Mouse (Mus musculus) c-Kit-negative CD71-positive TER-119-positive erythroid progenitor cells, embryonic 14.5 days (primary cell): ENCODE results near the gene Dnase1l2.

Source experiments
- DNase-seq: peaks from one replicate; pipeline ENCODE4 v3.0.0-alpha.2; 2013; ENCODE audit warnings: low read depth, low spot score

Dnase1l2 gene

GRCm38 (mm10) chr17:24442632-24443155, at the start of gene Dnase1l2:
Gene Dnase1l2 (minus strand): TSS chr17:24443105.
- DNase-seq = no peak

- DNase-seq = no peak
These were observed 47.5 kb upstream of the Dnase1l2 start for GRCm38 (mm10) chr17:24490399-24490798.

- no peak for DNase-seq
These were observed 46.5 kb upstream of the Dnase1l2 start for GRCm38 (mm10) chr17:24489265-24490030.

- no peak for DNase-seq
These were observed 45.9 kb upstream of the Dnase1l2 start for GRCm38 (mm10) chr17:24488662-24489264.

GRCm38 (mm10) chr17:24488186-24488661, 45.3 kb upstream of the Dnase1l2 start, which contains the start of gene Caskin1:
Gene Caskin1 (plus strand): TSS chr17:24488601.
- no peak for DNase-seq

- no peak for DNase-seq
These were observed 42.4 kb upstream of the Dnase1l2 start for GRCm38 (mm10) chr17:24485090-24485860.

- DNase-seq = no peak
These were observed 40.6 kb upstream of the Dnase1l2 start for GRCm38 (mm10) chr17:24483495-24483894.

- DNase-seq = no peak
These were observed 38.3 kb upstream of the Dnase1l2 start for GRCm38 (mm10) chr17:24481027-24481815.

GRCm38 (mm10) chr17:24480201-24480826, 37.4 kb upstream of the Dnase1l2 start:
- DNase-seq = no peak

GRCm38 (mm10) chr17:24479431-24479830, 36.5 kb upstream of the Dnase1l2 start:
- DNase-seq = no peak

GRCm38 (mm10) chr17:24478663-24479380, 35.9 kb upstream of the Dnase1l2 start, which contains the start of gene Mlst8:
Gene Mlst8 (minus strand): TSS chr17:24479078.
- DNase-seq = peak; percentile 97

- DNase-seq = no peak
These were observed 35.2 kb upstream of the Dnase1l2 start for GRCm38 (mm10) chr17:24477985-24478600.

GRCm38 (mm10) chr17:24477053-24477984, 34.4 kb upstream of the Dnase1l2 start:
- DNase-seq = no peak

- no peak for DNase-seq
These were observed 33.3 kb upstream of the Dnase1l2 start for GRCm38 (mm10) chr17:24476022-24476776.

- no peak for DNase-seq
These were observed 32.7 kb upstream of the Dnase1l2 start for GRCm38 (mm10) chr17:24475586-24475985.

GRCm38 (mm10) chr17:24474557-24474956, 31.7 kb upstream of the Dnase1l2 start:
- DNase-seq = no peak

- no peak for DNase-seq
These were observed 30.8 kb upstream of the Dnase1l2 start, which contains the start of gene Bricd5 for GRCm38 (mm10) chr17:24473612-24474275. Gene Bricd5 (plus strand): TSS chr17:24473884.
